Mouse (Mus musculus) forebrain, embryonic 13.5 days (tissue): ENCODE measurements around the gene Cyp2j7. TPM values are rescaled to one million over a fixed set of nuclear protein-coding genes. Genes with fewer than 3 reads are reported as not detected.
"Not testable (repeated sequence)": the region's sequence is repeated elsewhere in the genome, so short reads cannot be mapped to it uniquely, and the experiment has no call there.

ENCODE experiments used
- ATAC-seq: fragments of 200-750 bp; cut with Nextera tagmentation; 2 replicates; pipeline ENCODE4 v1.8.0; 2017
- H3K27ac ChIP-seq: fragments of 300-500 bp; sonication (generic); 2 replicates; pipeline ENCODE4 v1.5.1; 2015; ENCODE audit warnings: inconsistent platforms, mild to moderate bottlenecking, moderate library complexity
- H3K27me3 ChIP-seq: fragments of 300-500 bp; sonication (generic); 2 replicates; pipeline ENCODE4 v1.6.1; 2015; ENCODE audit warnings: mild to moderate bottlenecking, inconsistent platforms
- H3K36me3 ChIP-seq: fragments of 300-500 bp; sonication (generic); 2 replicates; pipeline ENCODE4 v1.6.1; 2015; ENCODE audit warnings: mild to moderate bottlenecking, inconsistent platforms; ENCODE audit not compliant: poor library complexity, severe bottlenecking
- H3K4me1 ChIP-seq: fragments of 300-500 bp; sonication (generic); 2 replicates; pipeline ENCODE4 v1.6.1; 2015; ENCODE audit warnings: inconsistent platforms
- H3K4me2 ChIP-seq: fragments of 300-500 bp; sonication (generic); 2 replicates; pipeline ENCODE4 v1.6.1; 2015; ENCODE audit warnings: inconsistent platforms, mild to moderate bottlenecking, moderate library complexity
- H3K4me3 ChIP-seq: fragments of 300-500 bp; sonication (generic); 2 replicates; pipeline ENCODE4 v1.5.1; 2015; ENCODE audit warnings: mild to moderate bottlenecking, inconsistent platforms
- H3K9ac ChIP-seq: fragments of 300-500 bp; sonication (generic); 2 replicates; pipeline ENCODE4 v1.6.1; 2015; ENCODE audit warnings: mild to moderate bottlenecking, inconsistent platforms
- H3K9me3 ChIP-seq: fragments of 300-500 bp; sonication (generic); replicated peaks from 2 replicates; pipeline ENCODE4 v1.6.1; 2016; ENCODE audit warnings: inconsistent platforms
- WGBS: fragments of 180-500 bp; shearing (Covaris S2); methylation state at CpG from one replicate; pipeline ENCODE4 v1.1.7; 2015; 5-methylcytosine and 5-hydroxymethylcytosine counted together
- polyA plus RNA-seq: library from polyadenylated mRNA; unstranded; fragments of >200 nt; fragmentation: Nextera tagmentation; extraction: Ambion mirVana; gene quantifications from 2 replicates; pipeline ENCODE4 v1.2.1, GENCODE M21; 2015

Gene Cyp2j7
- polyA plus RNA-seq, result not detected in 2 replicates

DNA sequence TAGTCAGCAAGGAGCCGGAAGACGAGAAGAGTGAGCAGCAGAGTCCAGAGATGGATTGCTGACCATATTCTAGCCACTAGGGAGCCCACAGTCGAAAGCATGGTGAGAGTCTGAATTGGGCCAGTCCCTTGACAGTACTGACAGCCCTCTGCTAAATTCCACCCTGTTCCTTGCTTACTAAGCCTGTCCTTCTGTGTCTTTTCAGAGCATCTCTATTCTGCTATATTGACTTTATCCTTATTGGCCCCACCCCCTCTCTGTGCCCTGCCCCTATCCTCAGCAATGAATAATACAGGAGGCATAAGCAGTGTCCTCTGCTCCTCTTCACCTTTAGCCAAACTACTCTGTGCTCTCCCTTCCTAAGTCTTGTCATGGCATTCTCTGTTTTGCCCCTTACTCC lies at the start of gene Cyp2j7:
Cyp2j7 (minus strand) TSS at position 101 of the 400 bp plus-strand sequence.
- Histone ChIP-seq H3K27ac (no peak within 1 kb of the TSS), H3K4me3 (no peak within 1 kb of the TSS), H3K4me1 (no peaks in the 10 kb centered on the region), H3K9ac (no peak within 1 kb of the TSS), H3K9me3 (no peaks in the 10 kb centered on the region), H3K27me3 (no peaks in the 10 kb centered on the region), H3K4me2 (no peak within 1 kb of the TSS), H3K36me3 (no peaks in the 10 kb centered on the region)
- WGBS, result 84% methylated on average over 3 of the region's 3 CpGs
- no peak for ATAC-seq

DNA sequence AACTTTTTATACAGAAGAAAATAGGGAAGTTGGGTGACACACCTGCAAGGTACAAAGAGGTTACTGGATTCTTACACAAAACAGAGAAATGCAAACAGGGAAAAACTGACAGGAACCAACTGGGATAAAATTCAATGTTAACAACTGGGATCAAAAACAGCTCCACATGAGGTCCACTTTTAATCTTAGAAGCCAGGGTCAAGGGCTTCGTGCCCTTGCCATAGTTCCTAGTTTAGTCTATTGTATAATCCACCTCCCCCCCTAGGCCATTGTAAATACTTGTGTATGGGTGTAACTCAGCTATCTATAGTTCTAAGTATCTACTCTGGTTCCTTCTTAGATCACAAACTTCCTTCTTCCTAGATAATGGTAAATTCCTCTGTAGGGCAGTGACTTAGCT lies 40.4 kb upstream of the Cyp2j7 start:
- H3K4me2 ChIP-seq, H3K27ac ChIP-seq, H3K9ac ChIP-seq, H3K36me3 ChIP-seq, ATAC-seq, H3K4me3 ChIP-seq, H3K4me1 ChIP-seq, H3K27me3 ChIP-seq, H3K9me3 ChIP-seq: not testable (repeated sequence)
- WGBS, result 50% methylated on average over 1 of the region's 1 CpGs

DNA sequence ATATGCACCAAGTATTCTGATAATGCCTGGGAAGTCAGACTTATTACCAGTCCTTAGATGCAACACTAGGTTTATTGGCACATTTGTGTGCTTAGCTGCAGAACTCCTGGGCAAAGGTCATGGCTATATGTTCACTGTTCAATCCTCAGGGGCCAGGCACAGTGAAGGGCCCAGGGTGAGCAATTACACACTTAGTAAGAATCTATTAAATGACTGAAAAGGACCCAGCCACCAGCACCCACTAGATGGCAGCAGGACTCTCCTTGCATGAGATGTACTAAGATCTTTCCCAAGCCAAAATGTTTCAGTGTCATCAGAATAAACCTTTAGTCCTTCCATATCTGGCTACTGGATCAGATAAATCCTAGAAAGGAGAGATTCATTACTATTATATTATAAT lies 37.4 kb upstream of the Cyp2j7 start:
- H3K9ac ChIP-seq, result no peak overlapping the region
- H3K4me2 ChIP-seq, result no peak overlapping the region
- H3K4me3 ChIP-seq, result no peak overlapping the region
- no peaks in the 10 kb centered on the region for H3K27me3 ChIP-seq
- no peak overlapping the region for H3K27ac ChIP-seq
- no peaks in the 10 kb centered on the region for H3K4me1 ChIP-seq
- no peaks in the 10 kb centered on the region for H3K36me3 ChIP-seq
- no peaks in the 10 kb centered on the region for H3K9me3 ChIP-seq
- peak; percentile 75 for ATAC-seq

DNA sequence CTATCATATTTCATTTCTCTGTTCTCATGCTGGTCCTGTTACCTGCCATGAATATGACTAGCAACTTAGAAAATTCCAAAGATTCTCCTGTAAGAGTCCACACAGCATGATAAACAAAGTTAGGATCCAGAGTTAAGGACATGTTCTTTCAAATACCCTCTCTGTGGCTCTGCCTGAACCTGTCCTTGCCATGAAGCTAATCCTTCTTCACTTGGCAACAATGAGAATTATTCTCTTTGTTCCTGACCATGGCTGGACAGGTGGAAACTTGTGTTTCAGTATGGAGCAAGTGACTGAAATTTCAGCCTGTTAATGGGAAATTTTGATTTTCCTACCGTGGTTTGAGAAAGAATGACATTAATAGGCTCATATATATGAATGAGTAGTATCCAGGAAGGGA lies 39.8 kb downstream of the Cyp2j7 start:
- ATAC-seq, result no peak
- Histone ChIP-seq H3K9ac (no peak overlapping the region), H3K27ac (no peak overlapping the region), H3K4me2 (no peak overlapping the region), H3K27me3 (no peaks in the 10 kb centered on the region), H3K9me3 (no peaks in the 10 kb centered on the region), H3K4me1 (no peaks in the 10 kb centered on the region), H3K36me3 (no peaks in the 10 kb centered on the region), H3K4me3 (no peak overlapping the region)
- WGBS, result 67% methylated on average over 1 of the region's 1 CpGs

GRCm38 (mm10) chr4:96189321-96189720 lies 47.1 kb downstream of the Cyp2j7 start:
- H3K4me2 ChIP-seq, H3K9ac ChIP-seq, H3K27ac ChIP-seq, H3K4me1 ChIP-seq, H3K4me3 ChIP-seq, H3K27me3 ChIP-seq, ATAC-seq, H3K36me3 ChIP-seq, H3K9me3 ChIP-seq: not testable (repeated sequence)
- WGBS, result 91% methylated on average over 5 of the region's 5 CpGs

DNA sequence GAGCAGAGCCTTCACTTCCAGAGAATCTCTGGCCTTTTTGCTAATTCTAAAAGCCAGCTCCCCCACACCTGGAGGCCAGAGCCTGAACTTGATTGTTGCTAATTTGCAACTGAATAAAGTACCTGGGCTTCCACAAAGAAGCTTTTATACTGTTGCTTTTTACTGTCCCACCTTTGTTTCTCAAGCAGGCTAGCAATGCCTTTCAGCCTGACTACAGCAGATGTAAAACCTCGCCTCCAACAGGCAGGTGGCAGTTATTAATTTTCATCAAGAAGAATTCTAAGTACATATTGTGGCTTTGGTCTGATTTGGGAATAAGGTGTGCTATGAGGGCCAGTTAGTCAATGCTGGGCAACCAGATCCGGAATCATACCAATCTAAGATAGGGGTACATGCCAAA lies 47.8 kb downstream of the Cyp2j7 start:
- H3K9ac ChIP-seq, H3K4me3 ChIP-seq, H3K9me3 ChIP-seq, H3K4me2 ChIP-seq, H3K36me3 ChIP-seq, H3K4me1 ChIP-seq, H3K27ac ChIP-seq, ATAC-seq, H3K27me3 ChIP-seq: not testable (repeated sequence)
- 91% methylated on average over 2 of the region's 2 CpGs for WGBS

GRCm38 (mm10) chr4:96188146-96188545 lies 48.3 kb downstream of the Cyp2j7 start:
- not testable (repeated sequence) for ATAC-seq, H3K9ac ChIP-seq, H3K4me3 ChIP-seq, H3K27me3 ChIP-seq, H3K36me3 ChIP-seq, H3K9me3 ChIP-seq, H3K4me2 ChIP-seq, H3K27ac ChIP-seq, H3K4me1 ChIP-seq
- 90% methylated on average over 2 of the region's 2 CpGs for WGBS

DNA sequence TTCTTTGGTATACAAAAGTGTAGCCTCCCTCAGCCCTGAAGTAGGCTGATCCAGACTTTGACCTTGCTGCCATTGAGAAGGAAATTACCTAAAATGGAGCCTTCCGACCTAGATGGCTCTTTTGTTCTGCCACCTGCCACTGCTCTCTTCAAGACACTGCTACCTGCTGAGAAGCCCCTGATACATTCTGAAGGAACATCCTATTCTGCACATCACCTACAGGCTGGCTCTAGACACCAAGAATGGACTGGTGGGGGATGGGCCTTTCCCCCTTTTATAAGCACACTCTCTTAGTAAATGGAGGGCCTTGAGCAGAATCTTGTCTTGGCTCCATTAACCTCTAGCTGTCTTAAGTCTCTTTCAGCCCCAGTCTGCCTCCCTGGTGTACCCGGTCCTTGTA lies 51.7 kb downstream of the Cyp2j7 start:
- 73% methylated on average over 2 of the region's 2 CpGs for WGBS
- not testable (repeated sequence) for H3K27ac ChIP-seq, H3K36me3 ChIP-seq, H3K4me2 ChIP-seq, H3K4me1 ChIP-seq, H3K9me3 ChIP-seq, ATAC-seq, H3K27me3 ChIP-seq, H3K9ac ChIP-seq, H3K4me3 ChIP-seq

GRCm38 (mm10) chr4:96162839-96163238 lies 73.6 kb downstream of the Cyp2j7 start:
- 96% methylated on average over 1 of the region's 1 CpGs for WGBS

GRCm38 (mm10) chr4:96161575-96161974 lies 74.9 kb downstream of the Cyp2j7 start:
- H3K4me2 ChIP-seq, result no peak overlapping the region
- no peak overlapping the region for H3K27ac ChIP-seq
- H3K4me1 ChIP-seq, result no peaks in the 10 kb centered on the region
- 89% methylated on average over 1 of the region's 1 CpGs for WGBS
- no peaks in the 10 kb centered on the region for H3K36me3 ChIP-seq
- no peak for ATAC-seq
- H3K27me3 ChIP-seq, result no peaks in the 10 kb centered on the region
- H3K4me3 ChIP-seq, result no peak overlapping the region
- H3K9me3 ChIP-seq, result no peaks in the 10 kb centered on the region
- no peak overlapping the region for H3K9ac ChIP-seq

More at GRCm38 (mm10) chr4:96162839-96163238, 73.6 kb downstream of the Cyp2j7 start:
- H3K4me1 ChIP-seq, result no peaks in the 10 kb centered on the region
- no peak overlapping the region for H3K27ac ChIP-seq
- no peaks in the 10 kb centered on the region for H3K9me3 ChIP-seq
- no peak overlapping the region for H3K4me3 ChIP-seq
- H3K9ac ChIP-seq, result no peak overlapping the region
- no peaks in the 10 kb centered on the region for H3K27me3 ChIP-seq
- H3K4me2 ChIP-seq, result no peak overlapping the region
- no peak for ATAC-seq
- H3K36me3 ChIP-seq, result no peaks in the 10 kb centered on the region

Other genes starting within 250 kb of the Cyp2j7 start
- gene Cyp2j13, start 159.1 kb downstream of the Cyp2j7 start, polyA plus RNA-seq, result 0.14 TPM in 1 of 2 replicates, not detected in the other
- not detected in 2 replicates for gene Cyp2j12, start 95.5 kb downstream of the Cyp2j7 start, polyA plus RNA-seq
- gene Cyp2j11, start 112.0 kb upstream of the Cyp2j7 start, polyA plus RNA-seq, result not detected in 2 replicates